Mouse (Mus musculus) 3134 (cell line): ENCODE results near the gene Prr5l.

Experiments
- DNase-seq: peaks from one replicate; pipeline ENCODE4 v3.0.0-alpha.2; 2011; ENCODE audit warnings: low spot score; ENCODE audit not compliant: insufficient read length; ENCODE audit errors: extremely low read depth

The Prr5l gene

GRCm38 (mm10) chr2:101825226-101826120 is 57.4 kb downstream of the Prr5l start:
- no peak for DNase-seq

DNA sequence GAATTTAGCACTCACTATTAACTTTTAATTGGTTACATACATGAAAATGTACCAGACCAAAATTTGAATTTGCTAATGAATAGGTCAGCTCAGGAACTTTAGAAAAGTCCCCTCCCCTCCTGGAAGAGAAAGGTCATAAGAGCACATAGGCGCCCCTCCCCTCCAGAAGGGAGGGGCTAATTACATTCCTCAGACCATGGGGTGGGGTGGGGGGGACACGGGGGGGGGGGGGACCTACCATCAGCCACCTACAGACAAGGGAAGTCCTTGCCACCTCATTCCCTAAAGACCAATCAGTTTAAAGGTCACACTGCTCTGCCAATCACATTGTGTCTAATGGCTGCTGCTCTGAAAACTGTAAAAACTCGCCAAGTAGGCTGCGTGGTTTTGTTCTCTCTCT is 59.0 kb downstream of the Prr5l start:
- no peak for DNase-seq

DNA sequence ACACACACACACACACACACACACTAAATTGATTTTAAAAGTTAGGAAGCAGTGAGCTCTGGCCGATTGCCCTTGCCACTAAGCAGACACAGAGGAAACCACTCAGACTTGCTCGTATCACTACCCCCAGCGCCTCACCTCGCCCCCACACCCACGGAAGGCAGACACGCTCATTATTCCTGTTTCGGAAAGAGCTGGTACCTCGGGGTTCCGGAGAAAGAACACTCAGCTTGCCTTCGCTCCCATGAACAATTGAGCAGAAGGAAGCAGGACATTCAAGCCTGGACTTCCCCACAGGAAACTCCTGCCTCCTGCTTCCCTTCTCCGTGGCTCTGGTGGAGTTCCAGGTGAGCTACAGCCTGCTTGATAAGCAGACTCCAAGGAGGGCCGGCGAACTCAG is 60.0 kb downstream of the Prr5l start:
- DNase-seq: no peak

DNA sequence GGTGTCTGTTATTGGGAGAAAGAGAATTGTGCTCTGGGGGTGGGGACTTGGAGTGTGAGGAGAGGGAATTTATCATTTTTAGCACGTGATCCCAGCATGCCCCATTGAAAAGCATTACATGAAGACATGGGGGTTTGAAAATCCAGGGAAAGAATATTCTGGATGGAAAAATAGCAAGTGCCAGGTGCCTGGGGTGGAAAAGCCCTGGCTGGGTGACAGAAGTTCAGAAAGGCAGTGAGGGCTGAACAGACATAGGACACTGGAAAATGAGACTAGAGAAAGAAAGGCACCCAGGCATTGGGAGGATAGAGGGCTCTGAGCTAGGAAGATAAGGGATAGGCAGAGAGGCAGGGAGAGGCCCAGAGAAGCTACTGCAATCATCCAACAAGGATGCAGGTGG is 62.0 kb downstream of the Prr5l start:
- DNase-seq: no peak

DNA sequence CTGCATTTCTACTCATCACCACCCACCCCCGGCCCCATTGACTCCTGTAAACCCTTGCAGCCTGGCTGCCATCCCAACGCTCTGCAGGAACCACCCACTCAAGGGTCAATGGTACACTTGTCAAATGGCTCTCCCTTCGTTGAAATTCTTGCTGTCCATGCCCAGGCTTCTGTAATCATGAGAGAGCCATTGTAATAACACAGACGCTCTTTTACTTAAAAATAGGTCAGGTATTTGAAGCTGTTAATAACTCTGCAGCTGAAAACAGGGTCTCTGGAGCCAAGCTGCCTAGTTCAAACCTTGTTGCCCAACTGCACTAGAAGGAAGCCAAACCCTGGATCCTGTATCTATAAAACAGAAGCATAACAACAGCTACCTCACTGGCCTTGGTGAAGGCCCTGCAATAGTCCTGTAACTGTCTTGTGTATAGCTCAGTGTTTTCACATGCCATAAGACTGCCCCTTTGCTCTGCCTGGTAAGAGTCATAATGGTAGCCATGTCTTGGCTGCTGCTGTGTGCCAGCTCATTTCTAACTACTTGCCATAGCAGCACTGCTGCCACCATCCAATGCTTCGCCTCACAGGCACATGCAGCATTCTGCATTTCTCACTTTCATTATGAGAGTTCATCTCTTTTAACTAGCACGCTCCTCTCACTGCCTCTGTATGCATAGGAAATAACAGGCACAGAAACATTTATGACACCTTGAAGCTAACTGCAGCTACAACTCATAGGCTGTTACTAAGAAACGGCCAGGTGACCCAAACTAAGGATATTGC is 63.7 kb downstream of the Prr5l start:
- no peak for DNase-seq

- no peak for DNase-seq
These were observed 66.0 kb downstream of the Prr5l start for GRCm38 (mm10) chr2:101816646-101817308.

DNA sequence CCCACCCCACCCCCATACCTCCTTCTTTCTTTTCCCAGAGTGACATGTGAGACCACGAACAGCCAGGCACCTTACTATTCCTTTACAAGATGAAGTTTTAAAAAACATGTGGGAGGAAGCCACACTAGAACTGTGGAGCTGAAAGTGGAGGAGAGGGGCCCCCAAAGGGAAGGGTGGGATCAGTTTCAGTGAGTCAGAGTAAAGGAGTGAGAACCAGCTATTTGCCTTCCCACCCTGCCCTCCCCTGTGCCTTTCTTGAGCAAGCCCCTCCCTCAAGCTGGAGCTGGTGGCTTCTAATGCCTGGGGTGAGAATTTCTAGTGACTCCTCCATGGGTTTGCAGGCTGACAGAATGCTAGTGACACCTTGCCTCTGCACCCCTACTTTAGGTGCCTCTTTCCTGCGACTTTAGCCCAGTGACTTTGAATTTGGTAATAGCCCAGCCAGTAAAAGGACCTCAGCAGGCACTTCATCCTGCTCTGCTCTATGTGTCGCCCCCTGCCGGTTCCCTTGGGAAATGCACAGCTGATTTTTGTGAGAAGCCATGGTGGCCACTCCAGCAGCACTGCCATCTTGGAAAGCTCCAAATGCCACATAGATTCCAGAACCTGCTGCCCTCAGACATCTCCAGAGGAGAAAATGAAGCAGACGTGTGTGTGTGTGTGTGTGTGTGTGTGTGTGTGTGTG is 67.4 kb downstream of the Prr5l start:
- no peak for DNase-seq

GRCm38 (mm10) chr2:101814272-101814625 is 68.6 kb downstream of the Prr5l start:
- no peak for DNase-seq

DNA sequence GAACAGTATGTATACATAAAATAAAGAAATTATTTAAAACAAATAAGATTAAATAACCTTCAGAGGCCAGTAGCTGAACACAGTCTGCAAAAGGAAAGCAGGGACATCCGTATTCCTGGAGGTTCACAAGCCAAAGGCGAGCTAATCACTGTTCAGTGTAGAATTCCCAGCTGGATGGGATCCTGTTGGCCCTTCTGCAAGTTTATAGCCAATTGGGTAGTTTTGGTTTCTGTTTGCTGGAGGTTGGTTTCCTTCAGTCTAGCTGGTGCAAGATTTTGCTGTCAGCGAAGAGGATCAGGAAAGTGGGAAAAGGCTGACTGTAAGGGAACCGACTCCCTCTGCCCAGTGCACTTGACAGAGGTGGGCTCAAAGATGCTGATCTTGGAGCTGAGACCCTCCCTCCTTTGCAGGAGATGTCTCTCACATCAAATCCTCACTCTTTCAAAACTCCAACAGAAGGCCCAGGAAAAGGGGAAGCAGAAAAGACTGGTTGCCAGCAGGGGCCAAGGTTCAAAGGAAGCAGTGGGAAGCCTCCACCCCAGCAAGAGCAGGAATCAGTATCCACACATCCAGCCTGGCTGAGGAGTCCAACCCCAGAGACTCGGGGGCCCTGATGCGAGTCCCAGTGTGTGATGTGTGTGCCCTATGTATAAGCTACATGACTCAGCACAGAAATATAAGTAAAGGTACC is 69.1 kb downstream of the Prr5l start:
- no peak for DNase-seq

DNA sequence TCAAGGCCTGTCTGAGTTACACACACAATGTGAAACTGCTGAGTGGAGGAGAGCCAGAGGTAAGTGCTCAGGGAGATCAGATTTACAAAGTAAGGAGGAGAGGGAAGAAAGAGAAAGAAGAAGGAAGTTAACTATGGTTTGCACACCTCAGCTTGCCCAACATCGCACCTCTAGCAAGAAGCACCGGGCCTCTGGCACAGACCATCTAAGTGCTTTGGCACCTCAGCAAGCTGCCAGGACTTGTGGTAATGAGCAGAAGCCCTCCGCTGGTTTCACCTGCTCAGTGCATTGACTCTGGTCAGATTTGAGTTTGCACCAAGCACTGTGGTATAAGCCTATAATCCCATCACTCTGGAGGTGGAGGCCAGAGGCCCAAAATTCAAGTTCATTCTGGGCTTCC is 70.9 kb downstream of the Prr5l start:
- DNase-seq: no peak

DNA sequence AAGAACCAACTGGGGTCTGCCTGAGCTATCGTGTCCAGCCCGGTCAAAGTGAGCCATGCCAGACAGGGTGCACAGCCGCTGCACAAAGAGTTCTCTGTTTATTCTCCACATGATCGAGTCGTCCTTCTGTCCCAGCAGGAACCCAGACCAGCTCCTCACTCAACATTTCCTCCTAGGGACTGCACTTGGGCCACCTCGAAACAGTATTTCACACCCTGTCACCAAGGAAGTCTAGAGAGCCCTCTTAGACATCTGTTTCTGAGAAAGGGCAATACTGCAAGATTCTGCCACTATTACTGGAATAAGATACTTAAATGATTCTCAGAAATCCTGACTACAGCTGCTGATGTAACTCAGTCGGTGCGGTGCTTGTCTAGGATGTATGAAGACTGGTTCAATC is 72.1 kb downstream of the Prr5l start:
- no peak for DNase-seq

- DNase-seq: no peak
These were observed 73.1 kb downstream of the Prr5l start for GRCm38 (mm10) chr2:101809640-101810305.

GRCm38 (mm10) chr2:101807756-101808155 is 75.1 kb downstream of the Prr5l start:
- DNase-seq: no peak

- DNase-seq: no peak
These were observed 80.6 kb downstream of the Prr5l start for GRCm38 (mm10) chr2:101802240-101802639.

- DNase-seq: no peak
These were observed 85.0 kb downstream of the Prr5l start for GRCm38 (mm10) chr2:101797901-101798250.

DNA sequence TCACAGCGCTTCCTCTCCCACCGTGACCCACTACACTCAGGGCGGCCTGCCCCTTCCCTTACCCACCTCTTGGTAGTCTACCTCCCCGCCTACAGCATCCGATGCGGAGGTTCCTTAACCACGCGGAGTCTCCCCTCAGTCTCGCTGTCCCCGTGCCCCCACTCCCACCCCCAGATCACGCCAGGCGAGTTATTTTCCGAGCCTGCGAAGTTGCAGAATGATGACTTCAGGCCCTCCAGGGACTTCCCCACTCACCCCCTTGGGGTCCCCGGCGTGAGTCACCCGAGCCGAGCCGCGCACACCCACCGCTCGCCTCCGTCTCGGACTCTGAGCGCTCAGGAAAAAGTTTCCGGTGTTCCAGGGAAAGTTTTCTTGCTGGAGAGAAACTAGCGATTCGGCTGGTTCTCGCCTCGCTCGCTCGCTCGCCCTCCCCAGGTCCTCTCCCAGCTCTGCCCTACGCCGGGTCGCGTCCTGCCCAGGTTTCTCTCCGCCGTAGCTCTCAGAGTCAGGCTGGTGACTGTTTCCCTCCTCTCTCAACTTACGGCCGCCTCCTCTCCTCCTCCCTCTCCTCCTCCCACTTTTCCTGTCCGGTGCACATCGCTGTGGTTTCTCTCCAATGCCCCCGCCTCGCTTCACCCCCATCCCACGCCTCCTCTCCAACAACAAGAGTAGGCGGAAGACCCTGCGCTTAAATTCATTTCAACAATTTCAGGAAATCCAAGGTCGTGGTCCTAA is 85.5 kb downstream of the Prr5l start:
- DNase-seq: no peak

DNA sequence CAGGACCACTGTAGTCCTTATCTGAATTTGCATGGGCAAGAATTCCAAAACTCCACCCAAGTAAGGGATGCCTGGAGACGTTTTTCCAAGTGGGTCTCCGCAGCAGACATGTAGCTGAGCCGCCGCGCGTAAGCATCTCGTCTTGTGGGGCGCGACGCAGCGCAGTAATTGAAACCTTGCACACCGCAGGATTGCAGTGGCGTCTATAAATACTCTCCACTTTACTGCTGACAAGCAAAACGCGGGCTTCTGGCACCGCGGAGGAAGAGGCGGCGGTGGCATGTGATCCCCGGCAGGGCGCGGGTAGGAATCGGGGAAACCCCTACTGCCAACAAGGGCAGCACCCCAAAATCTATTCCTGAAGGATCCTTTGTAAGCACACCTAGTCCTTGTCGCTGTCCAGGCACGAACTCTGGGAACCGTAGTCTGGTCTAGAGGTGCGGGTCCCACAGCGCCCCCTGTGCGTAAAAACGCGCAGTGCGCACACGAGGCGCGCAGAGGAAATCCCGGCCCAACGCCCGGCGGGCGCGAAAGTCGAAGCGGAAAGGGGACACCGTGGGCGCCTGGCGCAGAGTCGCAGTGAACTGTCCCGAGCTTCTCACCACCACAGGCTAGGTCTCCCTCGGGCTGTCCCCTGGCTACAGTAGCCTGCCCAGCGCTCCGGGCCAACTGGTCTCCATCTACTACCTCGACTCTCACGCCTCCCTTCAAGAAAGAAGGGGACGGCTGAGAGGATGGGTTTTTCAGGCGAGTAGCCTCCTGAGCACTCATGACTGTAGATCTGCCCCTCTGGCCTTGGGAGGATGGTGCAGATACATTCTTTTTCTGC is 86.3 kb downstream of the Prr5l start:
- no peak for DNase-seq

GRCm38 (mm10) chr2:101792130-101792529 is 90.7 kb downstream of the Prr5l start:
- DNase-seq: no peak
